Mouse (Mus musculus) embryo, embryonic 10 days (tissue): ENCODE results near the gene Fgd4.

Experiments
- DNase-seq: peaks from one replicate; pipeline ENCODE4 v3.0.0-alpha.2; 2015; ENCODE audit warnings: low spot score

Fgd4 gene

DNA sequence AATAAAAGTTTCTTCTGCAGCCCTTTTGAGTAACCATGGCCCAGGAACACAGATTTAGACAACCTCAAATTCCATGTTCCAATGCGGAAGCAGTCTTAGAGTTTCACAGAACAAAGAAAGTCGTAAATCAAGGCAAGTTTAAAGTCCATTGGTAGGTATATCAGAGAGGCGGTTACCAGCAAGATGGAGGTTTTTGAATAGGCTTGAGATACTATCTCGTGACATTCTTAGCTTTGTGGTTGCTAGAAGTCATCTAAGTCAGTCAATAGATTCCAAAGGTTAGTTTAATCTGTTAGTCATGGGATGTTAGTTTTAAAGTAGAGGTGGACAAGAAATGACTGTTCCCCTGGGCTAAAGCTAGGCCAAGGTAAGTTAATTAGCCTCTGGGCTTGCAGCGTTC is at the start of gene Fgd4:
Fgd4 (minus strand) TSS at position 89 of the 400 bp plus-strand sequence.
- DNase-seq = peak; percentile 30

GRCm38 (mm10) chr16:16645148-16645547 is 44.8 kb upstream of the Fgd4 start:
- no peak for DNase-seq

- no peak for DNase-seq
These were observed 33.4 kb upstream of the Fgd4 start for GRCm38 (mm10) chr16:16633730-16634129.

DNA sequence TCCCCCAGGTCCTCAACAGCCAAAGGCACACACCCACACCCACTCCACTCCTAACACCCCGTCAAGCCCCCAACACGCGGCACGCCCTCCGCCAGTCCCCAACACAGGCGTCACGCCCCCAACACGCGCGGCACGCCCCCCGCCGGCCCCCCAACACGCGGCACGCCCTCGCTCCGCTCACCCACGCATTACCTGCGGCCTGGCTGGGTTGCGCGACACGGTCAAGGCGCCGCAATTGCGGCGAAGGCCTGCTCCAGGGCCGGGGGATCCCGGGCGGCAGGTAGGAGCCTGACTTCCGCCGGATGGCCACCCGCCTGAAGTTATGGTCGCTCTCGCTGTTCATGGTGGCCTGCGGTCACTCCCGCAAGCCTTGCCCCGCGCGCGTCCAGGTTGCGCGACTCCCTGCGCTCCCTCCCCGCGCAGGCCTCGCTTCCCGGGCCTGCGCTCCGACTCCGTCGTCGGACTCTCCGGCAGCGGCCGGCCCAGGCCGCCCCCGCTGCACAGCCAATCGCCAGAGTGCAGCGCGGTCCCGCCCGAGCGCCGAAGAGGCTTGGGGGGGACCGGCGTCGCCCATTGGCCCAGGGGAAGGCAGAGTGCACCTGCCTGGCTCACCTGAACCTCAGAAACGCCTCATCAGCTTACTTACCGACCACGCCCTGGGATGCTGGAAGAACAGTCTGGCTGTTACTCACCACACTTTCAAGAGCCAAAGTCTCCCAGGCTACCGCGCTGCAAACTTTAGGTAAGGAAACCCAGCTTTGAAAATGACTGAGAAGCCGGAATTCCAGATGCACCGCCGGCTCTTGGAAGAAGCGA is 555 bp downstream of the Fgd4 start:
- DNase-seq = peak; percentile 67

DNA sequence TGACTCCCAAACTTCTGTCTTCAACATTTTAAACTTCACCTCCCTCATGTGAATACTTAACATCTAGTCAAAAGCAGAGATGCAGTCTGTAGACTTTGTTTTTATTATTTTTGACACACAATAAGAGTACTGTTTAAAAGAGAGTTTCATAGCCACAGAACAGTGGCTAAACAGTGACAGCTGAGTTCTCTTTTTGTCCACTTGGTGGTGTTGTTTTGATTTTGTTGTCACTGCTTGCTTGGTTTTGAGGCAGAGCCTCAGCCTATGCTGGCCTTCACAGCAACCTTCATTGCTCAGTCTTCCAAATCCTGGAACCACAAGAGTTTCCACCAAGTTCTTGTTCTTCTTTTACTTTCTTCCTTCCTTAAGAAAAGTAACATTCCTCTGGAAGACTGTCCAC is 3.8 kb downstream of the Fgd4 start:
- DNase-seq = peak; percentile 13

DNA sequence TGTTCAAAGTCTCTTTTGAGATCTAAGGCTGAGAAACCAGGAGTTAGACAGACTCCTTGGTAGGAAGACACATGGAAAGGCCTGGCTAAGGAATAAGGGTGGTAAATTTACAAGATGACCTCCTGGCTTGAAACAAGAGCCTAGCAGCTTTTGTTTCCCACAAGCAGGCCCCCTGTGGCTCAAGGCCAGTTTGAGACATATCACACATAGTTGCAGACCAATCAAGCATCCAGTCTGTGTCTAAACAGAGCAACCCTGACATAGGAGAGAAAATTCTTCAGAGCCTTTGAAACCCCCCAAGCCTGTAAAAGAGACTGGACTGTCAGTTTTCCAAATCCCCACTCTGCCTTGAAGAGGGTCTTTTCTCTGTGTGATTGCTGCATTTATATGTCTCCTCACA is 7.7 kb downstream of the Fgd4 start:
- DNase-seq = no peak

DNA sequence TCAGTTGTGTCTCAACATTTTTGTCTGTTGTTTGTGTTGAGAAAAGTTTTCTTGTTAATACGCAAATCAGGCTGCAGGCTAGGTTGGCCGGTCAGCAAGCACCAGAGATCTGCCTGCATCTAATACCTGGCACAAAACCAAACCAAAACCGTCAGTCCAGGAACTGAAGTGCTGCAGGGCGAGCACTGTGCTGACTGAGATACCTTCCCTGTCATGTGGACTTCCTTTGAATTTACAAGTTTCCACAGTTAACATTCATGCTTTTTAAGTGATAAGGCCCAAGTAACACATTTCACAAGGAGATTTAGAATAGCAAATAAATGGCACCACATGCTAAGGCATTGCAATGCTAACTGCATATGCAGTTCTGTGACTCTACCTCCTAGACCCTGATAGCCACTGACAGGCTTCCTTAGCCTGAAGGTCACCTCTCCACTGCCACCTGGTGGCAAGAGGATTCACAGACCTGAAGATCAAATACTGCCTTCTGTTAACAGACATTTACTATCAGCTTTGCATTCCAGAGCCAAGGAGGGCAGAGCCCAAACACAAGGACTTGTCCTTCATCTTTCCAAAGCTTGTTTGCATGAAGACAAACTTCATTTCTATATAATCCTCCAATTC is 15.8 kb downstream of the Fgd4 start:
- DNase-seq = peak; percentile 91

GRCm38 (mm10) chr16:16576556-16576955 is 23.8 kb downstream of the Fgd4 start:
- no peak for DNase-seq

- no peak for DNase-seq
These were observed 25.8 kb downstream of the Fgd4 start for GRCm38 (mm10) chr16:16574508-16574907.

DNA sequence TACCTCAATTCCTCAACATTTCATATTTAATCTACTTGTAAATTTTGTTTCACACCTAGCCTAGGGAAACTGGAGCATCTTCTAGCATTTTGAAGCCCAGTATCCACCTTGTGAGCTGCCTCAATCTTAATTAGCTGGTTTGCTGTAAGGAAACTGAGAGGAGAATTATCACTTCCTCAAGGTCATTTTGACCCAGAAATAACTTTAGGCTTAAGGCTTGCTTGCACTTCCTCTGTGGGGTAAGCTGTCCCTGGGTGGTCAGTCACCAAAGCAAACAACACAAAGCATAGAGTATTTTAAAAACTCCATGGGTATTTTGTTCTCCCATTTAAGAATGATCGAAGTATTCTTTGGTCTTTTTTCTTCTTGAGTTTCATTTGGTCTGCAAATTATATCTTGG is 27.2 kb downstream of the Fgd4 start:
- DNase-seq = no peak

DNA sequence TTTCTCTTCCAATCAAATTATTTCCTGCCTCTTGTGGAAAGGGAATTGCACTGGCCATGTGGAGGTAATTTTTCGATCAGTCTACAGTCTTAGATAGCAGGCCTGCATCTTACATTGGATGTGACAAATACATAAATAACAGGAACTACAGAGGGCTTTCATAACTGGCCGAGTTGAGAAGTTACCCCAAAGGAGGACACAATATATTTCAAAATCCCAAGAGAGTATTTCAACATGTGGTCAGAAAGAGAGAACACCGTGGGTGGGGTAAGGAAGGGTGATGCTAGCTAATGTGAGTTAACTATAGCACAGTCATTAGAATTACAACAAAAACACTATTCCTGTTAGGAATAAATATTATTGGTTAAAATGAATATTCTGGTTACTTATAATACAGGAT is 29.0 kb downstream of the Fgd4 start:
- no peak for DNase-seq

DNA sequence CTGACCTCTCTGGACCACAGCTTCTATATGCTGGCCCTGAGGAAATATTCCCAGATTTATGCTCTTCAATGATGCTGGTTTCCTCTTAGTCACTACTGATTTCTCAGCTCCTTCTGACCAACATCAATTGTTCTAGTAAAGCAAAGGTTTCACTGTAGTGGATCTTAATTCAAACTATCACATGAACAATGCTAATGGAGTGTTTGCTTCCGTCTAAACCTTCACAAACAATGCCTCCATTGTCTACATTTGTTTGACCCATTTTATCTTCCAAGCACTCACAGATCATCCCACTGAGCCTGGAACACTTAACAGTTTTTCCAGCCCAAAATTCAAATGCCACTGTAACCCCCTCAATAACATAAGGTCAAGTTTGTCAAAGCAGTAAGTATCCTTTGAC is 33.6 kb downstream of the Fgd4 start:
- no peak for DNase-seq

- DNase-seq = no peak
These were observed 34.1 kb downstream of the Fgd4 start for GRCm38 (mm10) chr16:16566215-16566614.

DNA sequence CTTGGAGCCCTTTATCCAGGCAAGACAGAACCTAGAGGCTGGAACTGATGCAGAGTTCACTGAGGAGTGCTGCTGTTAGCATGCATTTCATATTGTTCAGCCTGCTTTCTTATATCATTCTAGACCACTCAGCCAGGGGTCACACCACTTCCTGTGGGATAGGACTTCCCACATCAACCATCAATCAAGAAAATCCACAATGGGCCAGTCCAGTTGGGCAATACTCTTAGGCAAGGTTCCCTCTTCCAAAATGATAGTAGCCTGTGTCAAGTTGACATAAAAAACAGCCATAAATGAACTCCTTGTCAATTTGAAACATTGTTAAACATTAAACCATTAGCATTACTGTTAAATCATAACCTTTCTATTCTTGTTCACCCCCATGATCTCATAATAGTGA is 34.6 kb downstream of the Fgd4 start:
- no peak for DNase-seq

- no peak for DNase-seq
These were observed 39.6 kb downstream of the Fgd4 start for GRCm38 (mm10) chr16:16560718-16561117.

DNA sequence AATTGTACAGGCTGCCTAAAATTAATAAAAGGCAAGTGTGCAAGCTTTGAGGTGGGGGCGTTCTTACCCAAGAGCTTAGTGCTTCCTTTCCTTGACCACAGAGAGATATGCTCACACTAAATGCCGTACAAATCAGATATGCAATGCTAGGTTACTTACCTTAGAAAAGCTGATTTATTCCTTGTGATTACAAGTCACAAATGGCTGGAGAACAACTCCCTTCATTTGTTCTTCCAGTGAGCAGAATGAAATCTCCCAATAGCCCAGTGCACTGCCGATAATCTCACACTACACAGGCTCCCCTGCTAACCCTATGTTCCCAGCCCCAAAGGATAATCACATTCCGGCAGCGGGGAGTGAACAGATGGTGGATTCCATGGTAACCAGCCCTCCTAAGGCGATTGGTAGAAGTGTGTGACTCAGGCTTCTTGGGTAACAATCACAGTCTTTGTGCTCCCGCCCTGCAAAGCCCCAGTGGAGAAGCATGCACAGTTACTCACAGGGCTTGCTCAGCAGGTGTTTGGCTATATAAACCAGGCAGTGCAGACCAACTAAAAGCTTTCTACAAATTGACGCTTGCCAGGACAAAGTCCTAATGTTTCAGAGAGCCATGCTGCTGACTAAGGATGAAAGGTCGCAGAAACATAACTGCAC is 40.3 kb downstream of the Fgd4 start:
- DNase-seq = peak; percentile 94

GRCm38 (mm10) chr16:16559016-16559877 is 41.1 kb downstream of the Fgd4 start:
- DNase-seq = peak; percentile 45

DNA sequence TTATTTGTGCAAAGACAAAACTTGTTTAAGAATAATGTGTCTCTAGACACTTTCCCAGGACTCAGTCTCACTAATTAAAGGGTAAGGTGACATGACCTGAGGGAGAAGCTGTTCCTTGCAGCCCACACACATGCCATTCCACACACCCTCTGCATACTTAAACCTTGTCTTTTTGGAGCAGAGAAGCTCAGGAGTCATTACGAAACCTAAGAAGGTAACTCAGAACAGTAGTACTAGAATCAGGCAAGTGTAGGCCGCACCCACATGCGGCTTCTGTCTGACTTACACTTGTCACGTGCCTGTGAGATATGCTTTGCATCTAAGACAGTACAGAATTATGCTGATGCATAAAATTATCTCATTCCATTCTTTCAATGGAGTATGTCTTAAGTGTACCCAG is 42.6 kb downstream of the Fgd4 start:
- DNase-seq = no peak

DNA sequence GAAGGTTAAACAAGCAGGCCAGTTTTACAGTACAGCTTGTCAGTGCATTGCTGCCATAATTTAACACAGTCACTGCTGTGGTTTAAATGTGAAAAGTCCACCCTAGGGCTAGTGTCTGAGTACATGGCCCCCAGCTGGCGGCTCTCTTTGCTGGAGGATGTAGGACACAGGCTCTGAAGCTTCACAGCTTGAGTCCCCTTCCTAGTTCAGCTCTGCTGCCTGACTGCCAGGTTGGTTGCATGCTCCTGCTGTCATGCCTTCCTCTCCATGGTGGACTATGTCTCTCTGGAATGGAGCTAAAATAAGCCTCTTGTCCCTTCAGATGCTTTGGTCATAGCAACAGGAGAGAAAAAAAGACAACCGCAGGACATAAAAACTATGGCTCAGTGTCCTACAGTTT is 46.3 kb downstream of the Fgd4 start:
- no peak for DNase-seq

DNA sequence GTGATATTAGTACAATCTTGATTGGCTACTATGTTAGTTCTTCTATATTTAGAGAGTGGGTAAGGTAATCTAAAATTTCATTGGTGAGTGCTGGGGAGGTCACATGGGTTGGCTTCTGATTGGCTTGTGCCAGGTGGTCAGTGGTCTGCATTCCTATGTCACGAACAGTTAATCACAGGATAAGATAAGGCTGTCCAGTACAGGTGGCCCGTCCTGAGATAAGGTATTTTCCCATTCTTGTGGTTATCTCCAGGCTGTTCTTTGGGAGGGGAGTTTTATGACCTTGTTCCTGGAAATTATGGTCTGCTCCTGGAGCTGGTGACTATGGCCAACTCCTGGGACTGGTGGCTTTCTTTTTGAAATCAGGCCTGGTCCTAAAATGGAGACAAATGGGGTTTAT is 48.2 kb downstream of the Fgd4 start:
- no peak for DNase-seq

DNA sequence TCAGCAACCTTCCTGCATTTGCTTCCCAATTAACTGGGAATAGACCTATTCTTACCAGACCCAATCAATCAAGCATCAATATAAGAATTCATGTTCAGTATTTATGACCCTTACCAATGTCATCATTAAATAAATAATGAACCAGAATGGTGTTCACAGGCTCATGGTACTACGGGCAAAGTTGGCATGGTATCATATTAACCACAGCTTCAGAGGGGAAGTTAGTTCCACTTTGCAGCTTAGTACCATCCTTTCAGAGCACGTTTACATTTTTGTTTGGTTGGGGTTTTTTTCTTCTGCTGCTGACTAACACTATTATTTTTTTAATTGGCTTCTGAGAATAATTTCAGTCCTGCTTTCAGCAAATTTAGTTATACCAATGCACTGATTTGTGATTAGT is 51.2 kb downstream of the Fgd4 start:
- DNase-seq = no peak

DNA sequence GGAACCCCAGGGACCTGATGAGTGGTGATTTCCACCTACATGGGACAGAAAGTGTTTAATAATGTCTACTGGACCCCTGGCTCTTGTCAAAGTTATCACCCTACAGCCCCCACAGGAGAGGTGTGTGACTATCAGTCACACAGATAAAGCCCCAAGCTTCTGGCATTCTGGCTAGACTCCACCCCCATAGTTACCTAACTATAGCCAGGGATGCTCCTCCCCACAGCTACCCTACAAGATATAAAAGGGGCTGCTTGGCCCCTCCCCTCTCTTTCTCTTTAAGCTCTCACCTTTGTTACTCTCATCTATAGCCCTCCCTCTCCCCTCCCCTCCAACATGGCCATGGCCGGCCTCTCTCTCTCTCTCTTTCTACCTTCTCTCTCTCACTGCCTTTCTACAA is 53.7 kb downstream of the Fgd4 start:
- DNase-seq = no peak
